Mouse (Mus musculus) adrenal gland, postnatal 25 days (tissue): ENCODE data around the gene Mucl2. TPM values are rescaled to one million over a fixed set of nuclear protein-coding genes. Genes with fewer than 3 reads are reported as not detected.
"Not testable (repeated sequence)": the region's sequence is repeated elsewhere in the genome, so short reads cannot be mapped to it uniquely, and the experiment has no call there.

Experiments
- DNase-seq: peaks from one replicate; pipeline ENCODE4 v3.0.0; 2021; ENCODE audit warnings: mixed read lengths
- long read RNA-seq: library from polyadenylated mRNA; stranded (forward); transcript quantifications from one replicate; pipeline ENCODE4 v2.0.0, GENCODE M21; 2021
- microRNA-seq, 2 experiments: library from miRNA; unstranded; fragments of <30 nt; microRNA quantifications; one replicate each; pipeline ENCODE4 v1.2.0; 2021
- total RNA-seq: library from RNA; stranded (reverse); gene quantifications from 2 replicates; pipeline ENCODE4 v1.2.3, GENCODE M21; 2021

The Mucl2 gene
- not detected in 2 replicates for total RNA-seq
- long read RNA-seq, result 0 reads

DNA sequence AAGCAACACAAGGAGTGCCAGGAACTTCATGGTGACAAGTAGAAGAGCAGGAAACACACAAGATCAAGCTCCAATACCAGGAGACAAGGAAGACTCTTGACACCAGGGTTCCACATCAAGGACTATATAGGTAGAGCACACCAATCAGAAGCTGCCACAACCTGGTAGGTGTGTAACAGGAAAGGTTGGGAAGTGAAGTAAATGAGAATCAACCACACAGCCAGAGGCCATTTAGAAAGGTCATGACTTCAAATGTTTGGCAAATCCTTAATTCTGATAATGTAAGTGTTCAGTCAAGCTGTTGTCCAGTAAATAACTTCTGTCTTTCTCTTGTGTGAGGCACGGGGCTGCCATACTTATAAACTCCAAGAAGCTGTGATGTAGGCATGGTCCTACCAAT, at the start of gene Mucl2:
TSS of gene Mucl2 (minus strand) at position 101 of the 400 bp plus-strand sequence.
- no peak for DNase-seq

GRCm38 (mm10) chr15:103913061-103913460, 13.9 kb upstream of the Mucl2 start:
- not testable (repeated sequence) for DNase-seq

Small RNA genes within 50 kb of the gene (microRNA-seq; reads per million reads assigned to microRNA genes)
- gene Gm22852, result 0 reads per million in 2 experiments

Other genes starting within 250 kb of the Mucl2 start
- gene Mucl1, start 143.8 kb downstream of the Mucl2 start, total RNA-seq, result not detected in 2 replicates